1 mouse cellular context compared by ENCODE assay signal in the genomic region with DNA sequence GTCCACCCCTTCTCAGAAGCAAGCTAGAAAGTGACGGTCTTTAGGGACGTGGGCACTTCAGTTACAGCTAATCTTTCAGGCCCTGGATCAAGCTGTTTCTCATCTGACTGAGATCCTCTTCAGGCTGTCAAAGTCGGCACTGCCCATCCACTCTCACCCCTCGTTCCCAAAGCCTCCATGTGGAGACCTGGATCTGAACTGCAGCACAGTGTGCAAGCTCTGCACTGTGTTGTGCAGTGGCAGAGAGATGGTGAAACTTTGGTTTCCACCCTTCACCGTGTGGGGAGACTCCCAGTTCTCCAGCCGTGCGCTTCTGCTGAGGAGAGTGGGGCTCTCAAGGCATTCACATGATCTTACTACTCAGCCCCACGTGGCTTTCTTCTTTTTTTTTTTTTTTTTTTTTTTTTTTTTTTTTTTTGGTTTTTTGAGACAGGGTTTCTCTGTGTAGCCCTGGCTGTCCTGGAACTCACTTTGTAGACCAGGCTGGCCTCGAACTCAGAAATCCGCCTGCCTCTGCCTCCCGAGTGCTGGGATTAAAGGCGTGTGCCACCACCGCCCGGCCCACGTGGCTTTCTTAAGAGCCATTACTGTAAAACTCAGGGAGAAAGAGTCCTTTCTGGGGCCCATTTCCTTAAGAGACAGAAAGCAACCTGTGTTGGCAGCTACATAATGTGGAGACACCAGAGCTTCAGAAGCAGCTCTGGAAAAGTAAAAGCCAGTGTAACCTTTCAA.
TF ChIP-seq lines count a peak whose summit lies in the region.

No protein-coding gene starts in this region.

TF ChIP-seq in CH12.LX, 34 proteins besides CTCF, POLR2A, EP300 and RAD21:
- TF ChIP-seq NRF1 (IDR thresholded peaks at IDR 0.05; ENCODE audit: low read depth, low read length) = no peak
- no peak for TF ChIP-seq TBP (conservative IDR thresholded peaks at IDR 0.05; ENCODE audit: low read depth, low read length)
- no peak for TF ChIP-seq MAFK (IDR thresholded peaks at IDR 0.05; ENCODE audit: insufficient replicate concordance, low read length)
- peak; percentile 32; the same call in 1 of the 2 replicates for TF ChIP-seq MYC (IDR thresholded peaks at IDR 0.05; ENCODE audit: low read depth, low read length)
- TF ChIP-seq ZNF384 (IDR thresholded peaks at IDR 0.05; ENCODE audit: low read depth, low read length) = peak; percentile 92
- 0 out of 2 replicates have a peak, but pooled peaks have one; percentile 13 for TF ChIP-seq IRF4 (IDR thresholded peaks at IDR 0.05; ENCODE audit: low read depth, low read length)
- 0 out of 2 replicates have a peak, but pooled peaks have one; percentile 38 for TF ChIP-seq MAX (IDR thresholded peaks at IDR 0.05; ENCODE audit: low read length)
- peak; percentile 30 for TF ChIP-seq BHLHE40 (IDR thresholded peaks at IDR 0.05; ENCODE audit: low read depth, low read length)
- peak; percentile 30 for TF ChIP-seq USF1 (IDR thresholded peaks at IDR 0.05; ENCODE audit: low read depth, low read length)
- no peak for TF ChIP-seq E2F4 (IDR thresholded peaks at IDR 0.05; ENCODE audit: insufficient replicate concordance, low read depth, low read length)
- no peak for TF ChIP-seq MEF2A (IDR thresholded peaks at IDR 0.05; ENCODE audit: borderline replicate concordance, low read depth, low read length)
- peak; percentile 55; the same call in 1 of the 2 replicates for TF ChIP-seq MXI1 (IDR thresholded peaks at IDR 0.05; ENCODE audit: low read depth, low read length)
